Mouse (Mus musculus) frontal cortex, postnatal 14 days (tissue): ENCODE data around the gene Tmem88b.
"Not testable (repeated sequence)": the region's sequence is repeated elsewhere in the genome, so short reads cannot be mapped to it uniquely, and the experiment has no call there.

Experiments used
- DNase-seq, 2 experiments: peaks; one replicate each; pipeline ENCODE4 v3.0.0; 2022; ENCODE audit warnings: low spot score in 2 of 2

The Tmem88b gene

GRCm38 (mm10) chr4:155788833-155789232, 3.2 kb upstream of the Tmem88b start:
- not testable (repeated sequence) for DNase-seq

GRCm38 (mm10) chr4:155788300-155788699, 2.6 kb upstream of the Tmem88b start:
- no peak for DNase-seq

- no peak for DNase-seq
These were observed 428 bp downstream of the Tmem88b start for GRCm38 (mm10) chr4:155785246-155785645.

GRCm38 (mm10) chr4:155784081-155784701, 1.5 kb downstream of the Tmem88b start:
- DNase-seq: peak; percentile 66 to 75

- no peak for DNase-seq
These were observed 2.1 kb downstream of the Tmem88b start for GRCm38 (mm10) chr4:155783486-155784080.

- peak in 1 of 2 experiments; percentile 41 for DNase-seq
These were observed 4.8 kb downstream of the Tmem88b start for GRCm38 (mm10) chr4:155780895-155781294.

GRCm38 (mm10) chr4:155779498-155779897, 6.2 kb downstream of the Tmem88b start:
- no peak for DNase-seq

- no peak for DNase-seq
These were observed 7.9 kb downstream of the Tmem88b start for GRCm38 (mm10) chr4:155777816-155778215.

GRCm38 (mm10) chr4:155776704-155777335, 8.9 kb downstream of the Tmem88b start:
- no peak for DNase-seq

- DNase-seq: no peak
These were observed 9.8 kb downstream of the Tmem88b start for GRCm38 (mm10) chr4:155775855-155776254.

GRCm38 (mm10) chr4:155774971-155775740, 10.5 kb downstream of the Tmem88b start:
- DNase-seq: peak; percentile 42 to 70

- DNase-seq: peak; percentile 81 to 82
These were observed 11.4 kb downstream of the Tmem88b start, which contains the start of gene Vwa1 for GRCm38 (mm10) chr4:155774280-155774754. Gene Vwa1, minus strand, starts transcription at chr4:155774698.

GRCm38 (mm10) chr4:155773335-155774078, 12.2 kb downstream of the Tmem88b start:
- no peak for DNase-seq

GRCm38 (mm10) chr4:155772786-155773185, 12.9 kb downstream of the Tmem88b start:
- DNase-seq: no peak

GRCm38 (mm10) chr4:155771706-155772105, 14.0 kb downstream of the Tmem88b start:
- peak in 1 of 2 experiments; percentile 1 for DNase-seq

- DNase-seq: no peak
These were observed 15.0 kb downstream of the Tmem88b start for GRCm38 (mm10) chr4:155770626-155771025.

- peak; percentile 67 to 86 for DNase-seq
These were observed 15.7 kb downstream of the Tmem88b start for GRCm38 (mm10) chr4:155769880-155770512.

GRCm38 (mm10) chr4:155769496-155769879, 16.2 kb downstream of the Tmem88b start:
- no peak for DNase-seq

- DNase-seq: no peak
These were observed 23.3 kb downstream of the Tmem88b start for GRCm38 (mm10) chr4:155762357-155762756.

GRCm38 (mm10) chr4:155761356-155762099, 24.1 kb downstream of the Tmem88b start:
- no peak for DNase-seq
